Mouse (Mus musculus) G1E (cell line): ENCODE results near the gene Kcnq1.

Source experiments
- CTCF ChIP-seq: IDR thresholded peaks from 2 replicates; pipeline ENCODE4 v1.5.1; 2012; ENCODE audit warnings: low read depth, low read length, inconsistent platforms, mixed read lengths
- TAL1 ChIP-seq: conservative IDR thresholded peaks from 2 replicates; pipeline ENCODE4 v1.6.1; 2012; ENCODE audit warnings: low read depth, low read length, inconsistent platforms, mixed read lengths

GRCm38 (mm10) chr7:143109696-143110095 is 3.5 kb downstream of the Kcnq1 start:
- TF ChIP-seq TAL1 (no peak), CTCF (no peak)
